Mouse (Mus musculus) embryonic facial prominence, embryonic 14.5 days (tissue): Measurements from ENCODE around the gene Iars. TPM values are rescaled to one million over a fixed set of nuclear protein-coding genes. Genes with fewer than 3 reads are reported as not detected.

Source experiments
- ATAC-seq: fragments of 200-750 bp; cut with Nextera tagmentation; 2 replicates; pipeline ENCODE4 v1.8.0; 2017; ENCODE audit warnings: low read depth, moderate number of reproducible peaks, moderate TSS enrichment
- DNase-seq: peaks from one replicate; pipeline ENCODE4 v3.0.0-alpha.2; 2015; ENCODE audit warnings: low spot score
- H3K27ac ChIP-seq: fragments of 300-500 bp; sonication (generic); replicated peaks from 2 replicates; pipeline ENCODE4 v1.5.1; 2014; ENCODE audit warnings: low read depth, mild to moderate bottlenecking, low read length, moderate library complexity
- H3K27me3 ChIP-seq: fragments of 300-500 bp; sonication (generic); replicated peaks from 2 replicates; pipeline ENCODE4 v1.6.1; 2014; ENCODE audit warnings: low read length; ENCODE audit not compliant: control insufficient read depth, insufficient read depth
- H3K36me3 ChIP-seq: fragments of 300-500 bp; sonication (generic); 2 replicates; pipeline ENCODE4 v1.6.1; 2014; ENCODE audit warnings: low read length, mixed read lengths; ENCODE audit not compliant: control insufficient read depth, insufficient read depth
- H3K4me1 ChIP-seq: fragments of 300-500 bp; sonication (generic); 2 replicates; pipeline ENCODE4 v1.6.1; 2014; ENCODE audit warnings: antibody characterized with exemption, low read length; ENCODE audit not compliant: control insufficient read depth, insufficient read depth
- H3K4me2 ChIP-seq: fragments of 300-500 bp; sonication (generic); 2 replicates; pipeline ENCODE4 v1.6.1; 2014; ENCODE audit warnings: low read depth, mild to moderate bottlenecking, low read length, moderate library complexity, mixed read lengths
- H3K4me3 ChIP-seq: fragments of 300-500 bp; sonication (generic); 2 replicates; pipeline ENCODE4 v1.5.1; 2014; ENCODE audit warnings: low read depth, mild to moderate bottlenecking, low read length
- H3K9ac ChIP-seq: fragments of 300-500 bp; sonication (generic); 2 replicates; pipeline ENCODE4 v1.6.1; 2014; ENCODE audit warnings: low read depth, mild to moderate bottlenecking, low read length, moderate library complexity, mixed read lengths
- H3K9me3 ChIP-seq: fragments of 300-500 bp; sonication (generic); 2 replicates; pipeline ENCODE4 v1.6.1; 2016; ENCODE audit warnings: low read length; ENCODE audit not compliant: control insufficient read depth
- WGBS: fragments of 180-500 bp; shearing (Covaris S2); extraction: QIAGEN DNeasy Blood & Tissue Kit; methylation state at CpG from one replicate; pipeline ENCODE4 v1.1.7; 2014; 5-methylcytosine and 5-hydroxymethylcytosine counted together
- polyA plus RNA-seq: library from polyadenylated mRNA; unstranded; fragments of >200 nt; fragmentation: Nextera tagmentation; extraction: Ambion mirVana; gene quantifications from 2 replicates; pipeline ENCODE4 v1.2.1, GENCODE M21; 2014

Gene Iars
- polyA plus RNA-seq, 1 experiment from 2014 or later: 67.0 TPM

GRCm38 (mm10) chr13:49708311-49708710 is 26.4 kb downstream of the Iars start:
- no peak for ATAC-seq
- Histone ChIP-seq H3K9me3 (no peaks in the 10 kb centered on the region), H3K4me2 (no peak overlapping the region), H3K4me1 (no peaks in the 10 kb centered on the region), H3K27me3 (no peaks in the 10 kb centered on the region), H3K27ac (no peak overlapping the region), H3K36me3 (peaks cover 95% of the 10 kb centered on the region), H3K4me3 (no peak overlapping the region), H3K9ac (no peak overlapping the region)
- no peak for DNase-seq
- 90% methylated on average over 8 of the region's 8 CpGs for WGBS

DNA sequence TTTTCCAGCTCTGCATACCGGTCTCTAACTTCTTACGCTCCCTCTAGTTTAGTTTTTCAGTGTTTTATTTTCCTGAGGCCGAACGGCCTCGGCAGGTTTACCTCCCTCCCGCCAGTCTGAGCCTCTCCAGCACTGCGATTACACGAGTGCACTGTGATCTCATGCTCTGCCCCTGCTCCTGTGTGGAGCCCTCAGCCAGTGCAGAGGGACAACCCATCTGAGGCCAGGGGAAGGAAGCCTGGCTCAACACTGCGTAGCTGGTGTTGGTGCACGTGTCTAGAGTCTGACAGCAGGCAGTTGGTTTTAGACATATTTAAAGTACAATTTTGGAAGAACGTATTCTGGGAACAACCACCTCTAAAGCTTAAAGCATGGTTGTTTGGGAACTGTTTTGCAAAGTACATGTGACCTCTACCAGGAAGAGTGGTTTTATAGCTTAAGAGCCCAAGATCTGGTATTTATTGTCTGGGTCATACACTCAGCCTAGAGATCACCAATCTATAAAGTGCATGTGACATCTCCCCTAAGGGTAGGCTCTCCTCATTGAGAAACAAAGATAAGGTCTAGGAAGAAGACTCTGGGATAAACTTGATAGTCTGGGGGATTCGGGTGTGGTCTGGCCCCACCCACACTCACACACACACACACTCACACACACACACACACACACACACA is 30.3 kb downstream of the Iars start:
- ATAC-seq: no peak
- Histone ChIP-seq H3K27me3 (no peaks in the 10 kb centered on the region), H3K4me3 (no peak overlapping the region), H3K36me3 (peaks cover 95% of the 10 kb centered on the region), H3K4me1 (no peaks in the 10 kb centered on the region), H3K9ac (no peak overlapping the region), H3K4me2 (no peak overlapping the region), H3K9me3 (no peaks in the 10 kb centered on the region), H3K27ac (no peak overlapping the region)
- DNase-seq: no peak
- WGBS: 94% methylated on average over 12 of the region's 12 CpGs

- H3K4me3 ChIP-seq: no peak overlapping the region
- no peaks in the 10 kb centered on the region for H3K4me1 ChIP-seq
- H3K36me3 ChIP-seq: peaks cover 97% of the 10 kb centered on the region
- H3K9ac ChIP-seq: no peak overlapping the region
- WGBS: 84% methylated on average over 3 of the region's 3 CpGs
- no peak overlapping the region for H3K27ac ChIP-seq
- no peaks in the 10 kb centered on the region for H3K27me3 ChIP-seq
- H3K9me3 ChIP-seq: no peaks in the 10 kb centered on the region
- no peak overlapping the region for H3K4me2 ChIP-seq
- ATAC-seq (no peak), DNase-seq (no peak)
Observed at GRCm38 (mm10) chr13:49719310-49719709, 37.4 kb downstream of the Iars start.

DNA sequence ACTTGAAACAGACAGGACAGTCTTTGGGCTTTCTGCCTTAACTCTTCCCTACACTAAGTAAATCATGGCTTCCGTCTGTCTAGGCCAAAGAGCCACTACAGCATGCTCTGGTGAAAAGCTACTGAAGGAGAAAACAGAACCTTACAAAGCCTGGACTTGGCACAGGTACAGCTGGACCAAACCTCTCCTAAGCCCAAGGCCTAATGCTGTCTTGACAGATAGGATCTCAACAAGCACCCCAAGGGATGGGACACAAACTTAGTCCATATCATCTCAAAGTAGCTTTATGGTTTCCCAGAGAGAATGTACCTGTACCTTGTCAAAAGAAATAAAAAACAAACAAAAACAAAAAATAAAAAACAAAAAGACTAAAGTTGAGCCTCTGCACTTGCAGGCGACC is 54.5 kb downstream of the Iars start:
- Histone ChIP-seq H3K27me3 (no peaks in the 10 kb centered on the region), H3K4me3 (no peak overlapping the region), H3K4me1 (no peaks in the 10 kb centered on the region), H3K9ac (no peak overlapping the region), H3K36me3 (peaks cover 43% of the 10 kb centered on the region), H3K4me2 (no peak overlapping the region), H3K27ac (no peak overlapping the region), H3K9me3 (no peaks in the 10 kb centered on the region)
- 95% methylated on average over 2 of the region's 2 CpGs for WGBS
- DNase-seq: no peak
- no peak for ATAC-seq

DNA sequence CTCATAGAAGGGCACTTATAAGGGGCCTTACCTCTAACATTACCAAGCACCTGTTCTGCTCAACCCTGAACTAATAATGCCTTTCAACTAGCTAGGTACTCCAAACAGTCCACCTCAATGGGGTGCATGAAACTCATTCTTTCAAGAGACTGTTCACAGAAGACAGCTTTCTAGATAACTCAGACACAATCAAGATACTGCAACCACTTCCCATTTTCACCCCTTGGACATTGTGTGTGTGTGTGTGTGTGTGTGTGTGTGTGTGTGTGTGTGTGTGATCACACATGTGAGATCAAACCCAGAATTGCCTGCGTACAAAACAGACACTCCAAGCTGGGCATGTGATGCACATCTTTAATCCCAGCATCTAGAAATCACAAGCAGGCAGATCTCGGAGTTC is 56.1 kb downstream of the Iars start:
- no peaks in the 10 kb centered on the region for H3K4me1 ChIP-seq
- H3K27ac ChIP-seq: no peak overlapping the region
- 88% methylated on average over 2 of the region's 2 CpGs for WGBS
- no peak overlapping the region for H3K4me2 ChIP-seq
- no peak for ATAC-seq
- no peak for DNase-seq
- H3K27me3 ChIP-seq: no peaks in the 10 kb centered on the region
- H3K9ac ChIP-seq: no peak overlapping the region
- H3K4me3 ChIP-seq: no peak overlapping the region
- no peaks in the 10 kb centered on the region for H3K9me3 ChIP-seq
- peaks cover 28% of the 10 kb centered on the region for H3K36me3 ChIP-seq

GRCm38 (mm10) chr13:49741285-49742040 is 59.6 kb downstream of the Iars start:
- Histone ChIP-seq H3K4me1 (no peaks in the 10 kb centered on the region), H3K9ac (no peak overlapping the region), H3K4me2 (no peak overlapping the region), H3K4me3 (no peak overlapping the region), H3K27ac (no peak overlapping the region), H3K9me3 (no peaks in the 10 kb centered on the region), H3K36me3 (no peaks in the 10 kb centered on the region), H3K27me3 (no peaks in the 10 kb centered on the region)
- 92% methylated on average over 16 of the region's 16 CpGs for WGBS
- no peak for DNase-seq
- no peak for ATAC-seq

DNA sequence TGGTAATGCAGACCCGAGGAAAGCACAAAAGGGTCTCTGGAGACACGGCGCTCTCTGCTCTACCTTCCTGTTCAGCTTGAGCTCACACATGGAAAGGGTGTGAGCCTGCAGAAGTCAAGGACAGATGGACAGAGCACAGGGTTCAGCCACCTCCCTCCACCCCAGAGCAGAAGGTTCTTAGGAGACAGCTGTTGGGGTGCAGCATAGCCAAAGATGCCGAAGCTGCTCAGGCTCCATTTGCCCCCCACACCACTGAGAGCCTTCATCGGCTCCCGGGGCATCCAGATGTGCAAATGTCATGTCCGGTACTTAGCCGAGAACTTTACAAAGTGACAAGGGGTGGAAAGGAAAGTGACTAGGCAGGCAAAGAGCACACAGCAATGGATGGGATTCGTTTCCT is 74.7 kb downstream of the Iars start:
- DNase-seq (no peak), ATAC-seq (no peak)
- H3K36me3 ChIP-seq: no peaks in the 10 kb centered on the region
- no peaks in the 10 kb centered on the region for H3K27me3 ChIP-seq
- no peaks in the 10 kb centered on the region for H3K4me1 ChIP-seq
- no peak overlapping the region for H3K4me2 ChIP-seq
- H3K4me3 ChIP-seq: no peak overlapping the region
- 83% methylated on average over 9 of the region's 9 CpGs for WGBS
- no peak overlapping the region for H3K27ac ChIP-seq
- no peak overlapping the region for H3K9ac ChIP-seq
- H3K9me3 ChIP-seq: no peaks in the 10 kb centered on the region

GRCm38 (mm10) chr13:49757966-49758365 is 76.1 kb downstream of the Iars start:
- 88% methylated on average over 4 of the region's 4 CpGs for WGBS
- no peak overlapping the region for H3K9ac ChIP-seq
- H3K4me1 ChIP-seq: no peaks in the 10 kb centered on the region
- H3K9me3 ChIP-seq: no peaks in the 10 kb centered on the region
- H3K4me2 ChIP-seq: no peak overlapping the region
- ATAC-seq (no peak), DNase-seq (no peak)
- H3K36me3 ChIP-seq: no peaks in the 10 kb centered on the region
- H3K27me3 ChIP-seq: no peaks in the 10 kb centered on the region
- no peak overlapping the region for H3K4me3 ChIP-seq
- no peak overlapping the region for H3K27ac ChIP-seq

DNA sequence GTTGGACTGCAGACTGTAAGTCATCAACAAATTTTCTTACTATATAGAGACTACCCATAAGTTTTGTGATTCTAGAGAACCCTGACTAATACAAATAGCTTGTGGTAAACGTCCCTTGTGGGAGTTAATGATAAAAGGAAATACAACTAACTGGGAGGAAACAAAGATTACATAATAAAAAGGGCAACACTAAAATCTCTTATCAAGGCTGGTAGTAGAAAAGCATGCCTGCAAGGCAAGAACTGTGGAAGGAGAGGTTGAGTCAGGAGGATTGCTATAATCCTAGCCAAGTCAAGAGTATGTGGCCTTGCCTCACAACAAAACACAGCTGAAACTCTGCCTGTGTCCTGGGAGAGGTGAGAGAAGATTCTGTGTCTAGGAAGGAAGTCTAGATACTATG is 78.8 kb downstream of the Iars start:
- no peak overlapping the region for H3K4me2 ChIP-seq
- H3K27ac ChIP-seq: no peak overlapping the region
- no peaks in the 10 kb centered on the region for H3K36me3 ChIP-seq
- H3K9ac ChIP-seq: no peak overlapping the region
- no peaks in the 10 kb centered on the region for H3K4me1 ChIP-seq
- ATAC-seq (no peak), DNase-seq (no peak)
- H3K9me3 ChIP-seq: no peaks in the 10 kb centered on the region
- H3K27me3 ChIP-seq: no peaks in the 10 kb centered on the region
- 68% methylated on average over 1 of the region's 1 CpGs for WGBS
- no peak overlapping the region for H3K4me3 ChIP-seq
